Mouse (Mus musculus) heart, postnatal 0 days (tissue): ENCODE measurements around the gene Tha1.

Experiments
- CTCF ChIP-seq: IDR thresholded peaks from 2 replicates; pipeline ENCODE4 v1.5.1; 2016; ENCODE audit warnings: antibody characterized with exemption, control low read depth, low read depth
- EP300 ChIP-seq: IDR thresholded peaks from 2 replicates; pipeline ENCODE4 v1.6.1; 2016; ENCODE audit warnings: antibody characterized with exemption, low read depth

DNA sequence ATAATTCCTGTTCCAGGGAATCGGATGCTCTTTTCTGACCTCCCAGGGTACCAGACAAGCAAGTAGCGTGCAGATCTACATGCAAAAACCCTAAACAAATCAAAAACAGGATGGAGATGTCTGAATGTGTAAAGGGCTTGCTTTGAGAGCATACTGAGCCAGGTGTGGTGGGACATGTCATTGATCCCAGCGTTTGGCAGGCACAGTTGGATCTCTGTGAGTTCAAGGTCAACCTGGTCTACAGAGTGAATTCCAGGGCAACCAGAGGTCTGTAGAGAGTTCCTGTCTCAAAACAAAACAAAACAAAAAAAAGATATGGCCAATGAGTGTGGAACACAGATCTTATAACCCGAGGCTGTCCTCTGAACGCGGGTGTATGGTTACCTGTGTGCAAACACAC is 49.9 kb downstream of the Tha1 start:
- TF ChIP-seq EP300 (no peak), CTCF (no peak)
